Mouse (Mus musculus) cerebellum, adult 11-12 months (tissue): ENCODE data around the gene Tsg101.

Source experiments
- DNase-seq: peaks from one replicate; pipeline ENCODE4 v3.0.0; 2022

Gene Tsg101

DNA sequence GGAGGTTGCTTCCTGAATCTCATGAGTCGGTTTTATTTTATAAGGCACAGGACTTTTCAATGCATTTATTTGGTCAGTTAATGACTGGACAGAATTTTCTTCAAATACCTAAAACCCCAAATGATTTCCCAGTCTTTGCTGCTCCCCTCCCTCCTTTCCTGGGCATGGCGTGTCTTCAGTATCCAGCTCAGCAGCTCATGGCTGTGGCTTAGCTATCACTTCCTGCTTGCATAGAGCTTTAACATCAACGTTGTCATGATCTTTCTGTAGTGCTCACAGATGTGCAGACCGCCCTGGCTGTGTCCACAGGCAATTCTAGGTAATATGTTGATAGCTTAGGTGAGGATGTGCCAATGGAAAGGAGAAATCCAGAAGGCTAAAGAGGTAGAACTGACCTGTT is 47.8 kb downstream of the Tsg101 start:
- no peak for DNase-seq

DNA sequence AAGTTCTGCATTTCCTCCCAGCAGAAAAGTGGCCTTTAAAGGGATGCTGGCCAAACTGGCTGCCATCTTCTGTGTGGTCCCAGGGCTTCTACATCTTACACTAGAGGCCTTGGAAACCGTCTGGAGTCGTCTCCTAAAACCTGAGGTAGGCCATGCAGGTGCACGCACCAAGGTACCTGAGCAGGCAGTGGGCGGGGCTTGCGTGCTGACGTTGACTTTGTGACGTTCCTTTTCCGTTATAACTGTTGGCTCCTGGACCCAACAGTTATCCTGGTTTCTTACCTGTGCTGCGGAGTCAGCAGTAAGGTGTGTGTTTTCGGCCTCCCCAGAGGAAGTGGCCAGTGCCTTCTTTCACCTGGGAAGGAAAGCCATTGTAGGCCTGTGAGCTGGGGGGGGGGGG is 58.8 kb downstream of the Tsg101 start, which contains the start of gene Ldhc:
Gene Ldhc, plus strand, starts transcription at position 208 of the 400 bp plus-strand sequence.
- no peak for DNase-seq

DNA sequence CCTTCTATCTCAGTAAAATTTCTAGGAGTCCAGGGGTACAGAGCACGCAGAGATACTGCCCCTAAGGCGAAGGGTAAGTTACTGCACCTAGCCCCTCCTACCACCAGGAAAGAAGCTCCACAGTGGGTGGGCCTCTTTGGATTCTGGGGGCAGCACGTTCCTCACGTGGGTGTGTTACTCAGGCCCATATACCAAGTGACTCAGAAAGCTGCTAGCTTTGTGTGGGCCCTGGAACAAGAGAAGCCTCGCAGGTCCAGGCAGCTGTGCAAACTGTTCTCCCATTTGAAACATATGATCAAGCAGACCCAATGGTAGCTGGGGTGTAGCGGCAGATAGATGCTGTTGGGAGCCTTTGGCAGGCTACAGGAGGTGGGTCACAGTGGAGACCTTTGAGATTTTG is 60.7 kb downstream of the Tsg101 start:
- no peak for DNase-seq

DNA sequence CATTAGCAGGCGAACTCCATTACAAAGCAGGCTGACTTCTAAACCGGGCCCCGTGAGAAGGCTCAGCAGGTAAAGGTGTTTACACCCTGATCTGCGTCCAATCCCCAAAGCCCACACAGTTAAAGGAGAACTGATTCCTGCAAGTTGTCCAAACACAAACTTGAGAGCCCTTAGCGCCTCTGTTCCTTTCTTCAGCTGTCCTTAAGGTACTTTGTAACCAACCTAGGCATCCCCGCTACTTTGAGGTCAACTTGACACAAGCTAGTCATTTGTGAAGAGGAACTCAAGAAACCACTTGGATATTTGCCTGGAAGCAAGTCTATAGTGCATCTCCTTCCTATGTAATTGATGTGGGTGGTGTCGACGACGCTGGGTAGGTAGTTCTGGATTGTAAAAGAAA is 62.3 kb downstream of the Tsg101 start:
- DNase-seq: no peak

DNA sequence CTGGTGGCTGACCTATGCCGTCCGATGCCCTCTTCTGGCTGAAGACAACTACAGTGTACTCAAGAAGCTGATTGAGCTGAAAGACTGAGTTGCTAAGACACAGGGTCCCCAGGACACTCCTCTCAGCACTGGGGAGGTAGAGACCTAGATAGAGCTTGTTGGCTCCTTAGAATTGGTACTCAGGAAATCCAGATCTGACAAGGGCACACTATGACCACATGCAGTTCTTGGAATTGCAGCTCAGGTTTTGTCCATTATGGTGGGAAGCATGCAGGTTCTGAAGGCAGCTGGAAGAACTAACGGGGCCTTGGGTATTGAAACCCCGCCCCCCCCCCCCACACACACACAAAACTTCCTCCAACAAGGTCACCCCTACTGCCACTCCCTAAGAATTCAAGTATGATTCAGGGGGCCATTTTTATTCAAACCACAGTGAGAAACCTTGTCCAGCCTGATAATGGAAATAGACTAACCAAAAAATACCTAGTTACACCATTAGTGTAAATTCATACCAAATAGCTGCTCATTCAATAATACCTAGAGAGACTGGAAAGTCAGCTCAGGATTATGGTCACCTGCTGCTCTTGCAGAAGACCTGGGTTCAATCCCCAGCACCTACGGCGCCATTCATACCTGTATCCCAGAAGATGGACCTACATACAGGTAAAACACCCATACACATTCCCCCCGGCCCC is 63.8 kb downstream of the Tsg101 start:
- DNase-seq: no peak

DNA sequence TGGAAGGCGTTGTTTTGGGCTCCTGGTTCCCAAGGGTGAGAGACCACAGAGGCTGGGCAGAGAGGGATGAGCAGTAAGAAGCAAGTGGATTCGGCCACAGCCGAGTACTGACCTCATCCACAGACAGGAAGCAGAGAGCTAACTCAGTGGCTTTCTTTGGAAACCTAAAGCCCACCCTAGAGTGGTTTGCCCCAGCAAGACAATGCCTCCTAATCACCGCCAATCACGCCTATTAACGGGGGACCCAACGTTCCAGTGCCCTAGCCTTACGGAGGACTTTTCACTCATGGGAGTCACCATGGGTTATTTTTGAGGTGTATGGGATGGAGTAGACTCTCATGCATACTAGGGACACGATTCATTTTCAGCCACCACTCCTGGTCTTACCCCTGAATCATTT is 66.4 kb downstream of the Tsg101 start:
- DNase-seq: no peak

DNA sequence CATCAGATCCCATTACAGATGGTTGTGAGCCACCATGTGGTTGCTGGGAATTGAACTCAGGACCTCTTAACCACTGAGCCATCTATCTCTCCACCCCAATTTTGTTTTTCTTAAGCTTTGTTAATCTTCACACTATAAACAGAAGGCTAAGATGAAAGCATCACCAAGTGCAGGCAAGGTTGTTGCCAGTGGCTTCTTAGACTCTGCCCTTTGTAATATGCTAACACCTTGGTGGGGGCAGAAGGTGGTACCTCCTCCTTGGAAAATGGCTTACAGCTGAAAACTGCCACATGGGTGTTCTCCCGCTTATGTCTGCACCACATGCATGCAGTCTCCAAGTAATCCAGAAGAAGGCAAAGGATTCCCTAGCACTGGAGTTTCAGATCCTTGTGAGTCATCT is 67.1 kb downstream of the Tsg101 start:
- no peak for DNase-seq

DNA sequence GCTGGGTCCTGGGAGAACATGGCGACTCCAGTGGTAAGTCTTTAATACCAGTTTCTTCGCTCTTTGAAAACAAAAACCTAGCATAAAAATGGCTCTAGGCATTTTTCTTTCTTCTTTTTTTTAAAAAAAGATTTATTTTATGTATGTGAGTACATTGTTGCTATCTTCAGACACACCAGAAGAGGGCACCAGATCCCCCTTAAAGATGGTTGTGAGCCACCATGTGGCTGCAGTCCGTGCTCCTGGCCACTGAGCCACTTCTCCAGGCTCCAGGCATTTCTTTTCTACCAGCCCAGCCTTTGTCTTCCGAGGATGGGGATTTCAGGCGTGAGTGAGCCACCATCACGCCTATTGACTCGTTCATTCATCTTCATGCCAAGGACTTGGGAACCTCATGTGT is 68.7 kb downstream of the Tsg101 start:
- DNase-seq: no peak

DNA sequence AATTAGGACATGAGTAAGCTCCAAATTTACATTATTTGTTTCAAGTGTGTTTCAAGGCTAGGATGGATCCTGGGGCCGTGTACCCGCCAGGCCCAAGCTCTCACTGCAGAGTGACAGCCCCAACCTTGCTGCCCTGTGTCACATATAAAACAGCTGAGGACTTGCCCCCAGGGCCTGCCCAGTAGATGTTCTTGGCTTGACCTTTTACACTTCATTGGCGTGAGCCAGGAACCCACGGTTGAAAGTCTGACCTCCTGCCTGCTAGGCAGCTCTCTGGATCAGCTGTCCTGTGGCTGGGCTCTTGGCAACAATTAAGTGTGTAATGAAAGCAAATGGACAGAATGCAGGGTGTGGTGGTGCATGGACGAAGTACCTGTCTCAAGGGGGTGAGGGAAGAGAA is 70.5 kb downstream of the Tsg101 start:
- DNase-seq: no peak

DNA sequence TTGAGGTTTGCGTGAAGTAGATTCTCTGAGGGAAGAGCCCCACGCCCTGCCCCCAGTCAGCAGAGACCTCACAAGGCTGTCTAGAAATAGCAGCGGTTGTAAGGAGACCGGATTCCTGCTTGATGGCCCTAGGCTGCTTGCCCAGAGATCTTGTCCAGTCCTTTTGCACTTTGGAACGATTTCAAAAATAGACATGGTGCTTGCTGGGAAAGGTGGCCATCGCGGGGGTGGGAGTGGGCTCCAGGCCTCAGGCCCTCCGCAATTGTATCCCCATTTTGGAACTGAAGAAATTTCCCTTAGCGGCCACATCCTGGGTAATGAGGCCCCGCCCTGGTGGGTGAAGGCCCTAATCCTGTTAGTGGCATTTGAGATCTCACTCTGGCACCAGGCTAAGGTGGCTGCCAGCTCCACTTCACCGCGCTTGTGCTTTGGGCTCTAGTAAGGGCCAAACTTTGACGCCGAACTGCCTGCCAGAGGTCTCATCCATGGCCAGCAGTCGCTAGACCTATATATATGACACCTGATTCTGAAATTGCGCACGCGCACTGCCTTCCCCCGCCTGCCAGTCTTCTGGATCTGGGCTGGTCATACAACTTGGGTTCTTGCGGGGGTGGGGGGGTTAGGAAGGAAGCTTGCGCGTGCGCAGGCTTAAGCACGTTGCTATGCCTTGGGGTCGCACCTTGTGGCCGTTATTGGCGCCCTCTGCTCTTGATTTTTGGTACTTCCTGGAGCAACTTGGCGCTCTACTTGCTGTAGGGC is 73.1 kb downstream of the Tsg101 start:
- DNase-seq: peak; percentile 68

DNA sequence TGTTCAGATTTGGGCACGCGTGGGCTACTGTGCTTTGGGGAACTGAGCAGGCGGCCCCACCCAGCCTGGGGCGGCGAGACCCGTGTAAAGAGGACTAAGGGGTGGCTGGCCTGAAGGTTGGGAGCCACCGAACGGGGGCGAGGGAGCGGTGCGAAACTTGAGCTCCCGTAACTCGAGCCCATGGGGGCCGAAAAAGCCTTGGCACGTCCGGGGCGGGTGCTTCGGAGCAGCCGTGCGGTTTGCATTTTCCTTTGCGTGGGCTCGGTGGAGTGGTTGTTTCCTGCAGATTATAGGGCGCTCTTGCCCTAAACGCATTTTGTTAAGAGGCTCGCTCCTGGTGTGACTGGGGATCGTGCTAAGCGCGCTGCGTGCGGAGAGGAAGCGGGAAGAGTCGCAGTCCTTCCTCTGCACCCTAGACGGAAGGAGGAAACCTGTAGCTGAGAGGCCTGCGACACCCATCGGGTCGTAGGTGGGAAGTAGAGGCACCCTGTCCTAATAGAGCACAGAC is 73.7 kb downstream of the Tsg101 start:
- DNase-seq: peak; percentile 46

DNA sequence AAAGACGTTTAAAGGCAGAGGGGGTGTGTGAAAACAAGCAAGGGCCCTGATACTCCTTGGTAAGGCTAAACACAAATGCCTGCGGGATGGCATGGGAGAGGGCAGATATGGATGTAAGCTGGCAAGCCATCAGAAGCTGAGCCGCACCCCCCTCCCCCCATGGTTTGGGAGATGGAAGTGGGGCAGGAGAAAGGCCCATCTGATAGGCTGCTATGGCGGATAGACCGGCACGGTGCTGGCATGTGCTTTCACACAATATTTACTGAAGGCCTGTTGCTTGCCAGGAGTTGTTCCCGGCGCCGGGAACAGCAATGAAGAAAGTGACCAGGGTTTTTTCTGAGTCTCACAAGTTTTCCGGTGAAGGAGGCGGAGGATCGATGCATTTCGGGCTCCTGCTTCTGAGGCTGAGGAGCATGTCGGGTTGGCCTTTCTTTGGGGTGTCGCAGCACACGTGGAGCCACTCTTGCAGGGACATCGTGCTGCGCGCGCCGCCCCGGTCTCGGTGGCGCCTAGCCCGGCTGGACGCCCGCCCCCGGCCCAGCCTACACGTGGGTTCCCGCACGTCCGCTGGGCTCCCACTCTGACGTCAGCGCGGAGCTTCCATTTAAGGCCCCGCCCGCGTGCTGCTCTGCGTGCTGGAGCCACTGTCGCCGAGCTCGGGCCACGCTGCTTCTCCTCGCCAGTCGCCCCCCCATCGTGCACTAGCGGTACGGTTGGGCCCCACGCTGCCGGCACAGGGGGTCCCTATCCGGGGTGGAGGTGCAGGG is 74.4 kb downstream of the Tsg101 start:
- DNase-seq: peak; percentile 85

DNA sequence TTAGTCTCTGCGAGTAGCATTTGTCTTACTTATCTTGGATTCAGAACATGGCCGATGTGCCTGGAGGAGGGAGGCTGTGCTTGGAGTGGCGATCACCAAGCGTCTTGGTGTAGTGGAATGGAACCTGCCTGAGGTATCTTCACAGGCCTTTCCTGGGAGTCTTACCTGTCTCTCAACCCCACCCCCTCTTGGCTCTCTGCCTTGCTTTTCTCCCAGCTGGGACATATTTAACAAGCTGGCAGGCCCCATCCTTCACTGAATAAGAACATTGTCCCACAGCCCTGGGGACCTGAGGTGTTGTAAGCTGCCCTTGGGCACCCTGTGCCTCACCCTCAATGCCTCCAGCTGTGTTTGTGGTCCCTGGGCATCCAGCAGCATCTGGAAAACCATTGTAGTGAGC is 76.2 kb downstream of the Tsg101 start:
- peak; percentile 52 for DNase-seq

DNA sequence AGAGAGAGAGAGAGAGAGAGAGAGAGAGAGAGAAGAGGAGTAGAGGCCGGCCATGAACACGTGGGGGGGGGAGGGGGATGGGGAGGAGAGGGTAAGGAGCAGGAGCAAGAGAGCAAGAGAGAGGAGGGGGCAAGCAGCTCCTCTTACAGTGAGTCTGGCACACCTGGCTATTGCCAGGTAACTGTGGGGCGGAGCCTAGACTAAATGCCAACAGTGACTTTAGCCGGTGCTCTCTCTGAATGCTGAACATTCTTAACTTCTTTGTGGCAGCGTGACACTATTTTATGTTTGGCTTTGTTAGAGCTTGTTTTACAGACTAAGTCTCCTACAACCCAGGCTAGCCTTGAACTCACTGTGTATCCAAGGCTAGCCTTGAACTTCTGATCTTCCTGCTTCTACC is 77.5 kb downstream of the Tsg101 start:
- no peak for DNase-seq

DNA sequence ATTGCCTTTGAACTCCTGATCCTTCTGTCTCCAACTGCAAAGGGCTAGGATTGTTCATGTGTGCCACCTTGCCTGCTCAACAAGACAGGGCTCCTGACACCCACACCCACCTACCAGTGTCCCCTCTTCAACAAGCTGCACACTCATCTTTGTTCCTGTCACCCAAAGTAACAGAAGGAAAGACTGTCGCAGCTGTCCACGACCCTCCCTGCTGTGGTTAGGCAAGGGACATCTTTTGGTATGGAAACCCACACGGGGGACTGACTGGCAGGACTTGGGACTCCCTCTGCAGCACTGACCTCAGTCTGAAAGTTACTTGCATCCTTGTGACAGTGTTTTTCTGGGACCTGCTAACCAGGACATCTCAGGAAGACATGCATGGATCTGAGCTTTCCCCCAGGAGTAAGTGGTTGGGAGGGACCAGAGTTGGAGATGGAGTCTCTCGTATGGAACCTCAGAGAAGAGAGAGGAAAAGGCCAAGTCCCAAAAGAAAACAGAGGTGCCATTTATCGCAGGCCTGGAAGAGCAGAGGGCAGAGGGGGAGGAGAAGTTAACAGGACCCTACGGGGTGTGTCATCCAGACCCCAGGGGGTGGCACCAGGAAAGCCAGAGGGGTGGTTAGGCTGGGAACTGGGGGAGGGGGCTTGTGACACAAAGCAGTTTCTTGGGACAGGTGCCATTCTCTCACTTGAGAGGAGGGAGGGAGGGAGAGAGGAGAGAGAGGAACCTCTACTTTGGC is 78.8 kb downstream of the Tsg101 start, which contains the start of gene Ldha:
Gene Ldha, plus strand, starts transcription at position 689 of the 739 bp plus-strand sequence.
- no peak for DNase-seq

DNA sequence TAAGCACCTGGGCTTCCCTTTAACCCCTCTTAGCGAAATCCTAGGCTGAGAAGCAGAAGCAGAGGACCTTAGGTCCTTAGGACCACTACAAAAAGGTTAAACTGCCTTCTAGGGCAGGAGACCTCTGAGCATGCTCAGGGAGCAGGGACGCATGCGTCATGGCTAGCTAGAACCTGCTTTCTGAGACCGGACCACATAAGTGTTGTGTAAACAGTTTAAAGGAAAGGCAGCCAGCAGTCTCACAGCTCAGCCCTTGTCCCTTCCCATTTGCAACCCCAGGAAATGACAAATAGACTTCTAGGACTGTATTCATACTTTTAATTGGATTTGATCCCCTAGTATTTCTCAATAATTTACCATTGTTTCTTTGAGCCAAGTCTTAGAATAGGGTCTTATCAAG is 79.4 kb downstream of the Tsg101 start:
- DNase-seq: no peak

DNA sequence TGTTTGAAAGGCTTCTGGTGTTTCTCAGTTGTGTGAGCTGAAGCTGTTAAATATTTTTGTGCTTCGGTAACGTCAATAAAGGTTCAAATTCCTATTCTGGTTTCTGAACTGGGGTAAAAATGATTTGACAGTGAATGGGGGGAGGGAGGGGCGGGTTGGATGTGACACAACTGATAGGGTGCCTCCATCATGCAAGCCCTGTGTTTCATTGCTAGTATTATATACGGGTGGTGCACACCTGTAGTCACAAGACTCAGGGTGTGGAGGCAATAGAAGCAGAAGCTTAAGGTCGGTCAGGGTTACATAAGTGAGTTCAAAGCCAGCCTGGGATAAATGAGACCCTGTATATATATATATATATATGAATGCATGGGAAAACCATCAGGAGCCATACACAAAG is 79.9 kb downstream of the Tsg101 start:
- no peak for DNase-seq

DNA sequence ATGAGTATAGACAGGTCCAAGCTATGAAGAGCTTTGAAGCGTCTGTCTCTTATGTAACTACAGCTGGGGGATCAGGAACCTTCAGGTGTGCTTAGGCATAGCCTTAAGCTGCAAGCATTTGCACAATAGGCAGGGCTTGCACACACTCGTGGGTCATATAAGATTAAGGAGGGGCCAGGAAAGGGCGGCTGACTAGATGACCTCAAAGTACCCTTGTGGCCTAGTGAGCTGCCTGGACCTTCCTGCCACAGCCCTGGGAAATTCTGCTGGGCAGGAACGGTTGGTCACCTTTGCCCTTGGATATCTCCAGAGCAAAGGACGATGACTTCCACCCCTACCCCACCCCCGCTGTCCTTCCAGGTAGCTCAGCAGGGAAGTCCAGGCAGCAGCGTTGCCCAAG is 80.3 kb downstream of the Tsg101 start:
- peak; percentile 50 for DNase-seq
